Mouse (Mus musculus): ENCODE results near the gene Spdl1. TPM values are rescaled to one million over a fixed set of nuclear protein-coding genes. Genes with fewer than 3 reads are reported as not detected.

Spdl1 gene
- 7.7 and 8.6 TPM in 2 replicates for polyA plus RNA-seq (2015; fragmentation: Nextera tagmentation; extraction: Ambion mirVana)

- no peaks in the 10 kb centered on the region for H3K36me3 ChIP-seq (ENCODE audit: control insufficient read depth, insufficient read depth)
- H3K27ac ChIP-seq (ENCODE audit: low read length), result peak within 1 kb of the TSS; percentile 25; the same call in 1 of the 2 replicates
- H3K4me3 ChIP-seq (replicated peaks; ENCODE audit: low read length), result peak within 1 kb of the TSS; percentile 76
- under 1% methylated on average over 49 of the region's 49 CpGs for WGBS
- H3K9me3 ChIP-seq (ENCODE audit: control insufficient read depth, low read length), result no peaks in the 10 kb centered on the region
- H3K4me1 ChIP-seq (replicated peaks; ENCODE audit: control insufficient read depth, insufficient read depth, low read length), result peaks cover 11% of the 10 kb centered on the region
- peak within 1 kb of the TSS; percentile 72 for H3K9ac ChIP-seq (replicated peaks; ENCODE audit: low read depth, low read length)
- no peaks in the 10 kb centered on the region for H3K27me3 ChIP-seq (replicated peaks; ENCODE audit: control insufficient read depth, insufficient read depth, low read length)
- H3K4me2 ChIP-seq (ENCODE audit: low read length), result peak within 1 kb of the TSS; percentile 90
- ATAC-seq, result peak; percentile 99
These were observed at the start of gene Spdl1 for GRCm38 (mm10) chr11:34833318-34834086. Gene Spdl1 (minus strand): TSS chr11:34833641.

- Histone ChIP-seq H3K27me3 (replicated peaks; ENCODE audit: control insufficient read depth, insufficient read depth, low read length) (no peaks in the 10 kb centered on the region), H3K4me1 (replicated peaks; ENCODE audit: control insufficient read depth, insufficient read depth, low read length) (no peaks in the 10 kb centered on the region), H3K4me3 (replicated peaks; ENCODE audit: low read length) (no peak overlapping the region), H3K9me3 (ENCODE audit: control insufficient read depth, low read length) (no peaks in the 10 kb centered on the region), H3K27ac (ENCODE audit: low read length) (no peak overlapping the region), H3K36me3 (ENCODE audit: control insufficient read depth, insufficient read depth) (no peaks in the 10 kb centered on the region), H3K9ac (replicated peaks; ENCODE audit: low read depth, low read length) (no peak overlapping the region), H3K4me2 (ENCODE audit: low read length) (no peak overlapping the region)
- 45% methylated on average over 5 of the region's 5 CpGs for WGBS
- ATAC-seq, result peak; percentile 85
These were observed 48.1 kb upstream of the Spdl1 start for GRCm38 (mm10) chr11:34881528-34881927.

- no peak for ATAC-seq
- H3K4me1 ChIP-seq (replicated peaks; ENCODE audit: control insufficient read depth, insufficient read depth, low read length), result no peaks in the 10 kb centered on the region
- no peak overlapping the region for H3K4me3 ChIP-seq (replicated peaks; ENCODE audit: low read length)
- H3K4me2 ChIP-seq (ENCODE audit: low read length), result no peak overlapping the region
- WGBS, result 90% methylated on average over 1 of the region's 1 CpGs
- H3K9me3 ChIP-seq (ENCODE audit: control insufficient read depth, low read length), result no peaks in the 10 kb centered on the region
- no peak overlapping the region for H3K9ac ChIP-seq (replicated peaks; ENCODE audit: low read depth, low read length)
- no peak overlapping the region for H3K27ac ChIP-seq (ENCODE audit: low read length)
- H3K36me3 ChIP-seq (ENCODE audit: control insufficient read depth, insufficient read depth), result no peaks in the 10 kb centered on the region
- H3K27me3 ChIP-seq (replicated peaks; ENCODE audit: control insufficient read depth, insufficient read depth, low read length), result no peaks in the 10 kb centered on the region
These were observed 46.2 kb upstream of the Spdl1 start for GRCm38 (mm10) chr11:34879678-34880077.

GRCm38 (mm10) chr11:34873861-34874260 is 40.4 kb upstream of the Spdl1 start:
- H3K4me2 ChIP-seq (ENCODE audit: low read length), result no peak overlapping the region
- WGBS, result 58% methylated on average over 2 of the region's 2 CpGs
- H3K9me3 ChIP-seq (ENCODE audit: control insufficient read depth, low read length), result no peaks in the 10 kb centered on the region
- no peak overlapping the region for H3K27ac ChIP-seq (ENCODE audit: low read length)
- H3K27me3 ChIP-seq (replicated peaks; ENCODE audit: control insufficient read depth, insufficient read depth, low read length), result no peaks in the 10 kb centered on the region
- no peak overlapping the region for H3K9ac ChIP-seq (replicated peaks; ENCODE audit: low read depth, low read length)
- ATAC-seq, result no peak
- no peak overlapping the region for H3K4me3 ChIP-seq (replicated peaks; ENCODE audit: low read length)
- H3K36me3 ChIP-seq (ENCODE audit: control insufficient read depth, insufficient read depth), result no peaks in the 10 kb centered on the region
- no peaks in the 10 kb centered on the region for H3K4me1 ChIP-seq (replicated peaks; ENCODE audit: control insufficient read depth, insufficient read depth, low read length)

DNA sequence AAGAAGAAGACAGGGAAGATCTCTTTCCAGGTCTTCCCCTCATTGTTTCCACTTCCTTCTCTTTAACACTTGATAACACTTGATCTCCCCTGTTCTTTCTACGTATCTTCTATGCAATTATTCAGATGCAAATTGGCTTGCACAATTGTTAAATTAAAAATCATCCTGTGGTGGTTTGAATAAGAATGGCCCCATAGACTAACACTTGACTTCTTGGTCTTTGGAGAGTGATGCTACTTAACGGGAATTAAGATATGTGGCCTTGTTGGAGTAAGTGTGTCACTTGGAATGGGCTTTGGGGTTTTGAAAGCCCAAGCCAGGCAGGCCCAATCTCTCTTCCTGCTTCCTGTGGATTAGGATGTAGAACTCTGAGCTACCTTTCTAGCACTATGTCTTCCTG is 39.0 kb upstream of the Spdl1 start:
- Histone ChIP-seq H3K27ac (ENCODE audit: low read length) (no peak overlapping the region), H3K36me3 (ENCODE audit: control insufficient read depth, insufficient read depth) (no peaks in the 10 kb centered on the region), H3K9me3 (ENCODE audit: control insufficient read depth, low read length) (no peaks in the 10 kb centered on the region), H3K4me2 (ENCODE audit: low read length) (no peak overlapping the region), H3K4me1 (replicated peaks; ENCODE audit: control insufficient read depth, insufficient read depth, low read length) (no peaks in the 10 kb centered on the region), H3K27me3 (replicated peaks; ENCODE audit: control insufficient read depth, insufficient read depth, low read length) (no peaks in the 10 kb centered on the region), H3K9ac (replicated peaks; ENCODE audit: low read depth, low read length) (no peak overlapping the region), H3K4me3 (replicated peaks; ENCODE audit: low read length) (no peak overlapping the region)
- no peak for ATAC-seq
- 75% methylated on average over 2 of the region's 2 CpGs for WGBS

DNA sequence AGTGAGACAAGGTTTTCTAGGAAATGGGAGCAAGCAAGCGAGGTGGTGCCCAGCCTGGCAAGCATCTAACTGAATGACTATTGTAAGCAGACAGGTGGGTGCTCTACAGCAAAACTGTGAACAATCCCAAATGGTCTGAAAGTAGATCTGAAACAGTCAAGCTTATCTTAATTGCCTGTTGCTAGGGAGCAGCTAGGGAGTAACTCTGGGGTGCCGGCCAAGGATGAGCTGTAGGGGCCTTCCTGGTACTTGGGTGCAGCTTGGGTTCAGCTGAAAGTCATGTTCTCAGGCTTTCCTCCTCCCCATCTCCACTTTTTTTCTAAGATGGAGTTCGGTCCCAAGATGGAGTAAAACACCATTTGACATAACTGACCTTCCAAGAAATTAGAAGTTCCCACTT is 38.5 kb upstream of the Spdl1 start:
- H3K27me3 ChIP-seq (replicated peaks; ENCODE audit: control insufficient read depth, insufficient read depth, low read length), result no peaks in the 10 kb centered on the region; the same call in 1 of the 2 replicates

GRCm38 (mm10) chr11:34871456-34871855 is 38.0 kb upstream of the Spdl1 start:
- 85% methylated on average over 3 of the region's 3 CpGs for whole genome bisulfite sequencing
- Histone ChIP-seq H3K36me3 (ENCODE audit: control insufficient read depth, insufficient read depth) (no peaks in the 10 kb centered on the region), H3K27ac (ENCODE audit: low read length) (no peak overlapping the region), H3K4me2 (ENCODE audit: low read length) (no peak overlapping the region), H3K4me3 (replicated peaks; ENCODE audit: low read length) (no peak overlapping the region), H3K27me3 (replicated peaks; ENCODE audit: control insufficient read depth, insufficient read depth, low read length) (no peaks in the 10 kb centered on the region; the same call in 1 of the 2 replicates), H3K4me1 (replicated peaks; ENCODE audit: control insufficient read depth, insufficient read depth, low read length) (no peaks in the 10 kb centered on the region), H3K9me3 (ENCODE audit: control insufficient read depth, low read length) (no peaks in the 10 kb centered on the region), H3K9ac (replicated peaks; ENCODE audit: low read depth, low read length) (no peak overlapping the region)
- no peak for ATAC-seq

More for the DNA sequence above, 38.5 kb upstream of the Spdl1 start:
- Histone ChIP-seq H3K36me3 (ENCODE audit: control insufficient read depth, insufficient read depth) (no peaks in the 10 kb centered on the region), H3K4me3 (replicated peaks; ENCODE audit: low read length) (no peak overlapping the region), H3K9me3 (ENCODE audit: control insufficient read depth, low read length) (no peaks in the 10 kb centered on the region), H3K4me1 (replicated peaks; ENCODE audit: control insufficient read depth, insufficient read depth, low read length) (no peaks in the 10 kb centered on the region), H3K9ac (replicated peaks; ENCODE audit: low read depth, low read length) (no peak overlapping the region), H3K27ac (ENCODE audit: low read length) (no peak overlapping the region), H3K4me2 (ENCODE audit: low read length) (no peak overlapping the region)
- no peak for ATAC-seq
- 86% methylated on average over 3 of the region's 3 CpGs for WGBS

GRCm38 (mm10) chr11:34868626-34869025 is 35.2 kb upstream of the Spdl1 start:
- H3K4me2 ChIP-seq (ENCODE audit: low read length), result no peak overlapping the region
- H3K27ac ChIP-seq (ENCODE audit: low read length), result no peak overlapping the region
- H3K36me3 ChIP-seq (ENCODE audit: control insufficient read depth, insufficient read depth), result no peaks in the 10 kb centered on the region
- H3K27me3 ChIP-seq (replicated peaks; ENCODE audit: control insufficient read depth, insufficient read depth, low read length), result no peaks in the 10 kb centered on the region; the same call in 1 of the 2 replicates
- H3K9ac ChIP-seq (replicated peaks; ENCODE audit: low read depth, low read length), result no peak overlapping the region
- no peaks in the 10 kb centered on the region for H3K9me3 ChIP-seq (ENCODE audit: control insufficient read depth, low read length)
- H3K4me1 ChIP-seq (replicated peaks; ENCODE audit: control insufficient read depth, insufficient read depth, low read length), result no peaks in the 10 kb centered on the region
- WGBS, result 28% methylated on average over 6 of the region's 6 CpGs
- ATAC-seq, result no peak
- no peak overlapping the region for H3K4me3 ChIP-seq (replicated peaks; ENCODE audit: low read length)

- H3K36me3 ChIP-seq (ENCODE audit: control insufficient read depth, insufficient read depth), result no peaks in the 10 kb centered on the region
- H3K4me3 ChIP-seq (replicated peaks; ENCODE audit: low read length), result no peak overlapping the region
- no peak for ATAC-seq
- H3K9ac ChIP-seq (replicated peaks; ENCODE audit: low read depth, low read length), result no peak overlapping the region
- H3K9me3 ChIP-seq (ENCODE audit: control insufficient read depth, low read length), result no peaks in the 10 kb centered on the region
- WGBS, result 75% methylated on average over 3 of the region's 3 CpGs
- no peaks in the 10 kb centered on the region for H3K4me1 ChIP-seq (replicated peaks; ENCODE audit: control insufficient read depth, insufficient read depth, low read length)
- H3K27ac ChIP-seq (ENCODE audit: low read length), result no peak overlapping the region
- H3K27me3 ChIP-seq (replicated peaks; ENCODE audit: control insufficient read depth, insufficient read depth, low read length), result no peaks in the 10 kb centered on the region; the same call in 1 of the 2 replicates
- H3K4me2 ChIP-seq (ENCODE audit: low read length), result no peak overlapping the region
These were observed 32.4 kb upstream of the Spdl1 start for GRCm38 (mm10) chr11:34865741-34866270.
